Mouse (Mus musculus) neural tube, embryonic 11.5 days (tissue): ENCODE measurements at regions not wholly inside any gene's neighbourhood (a gene's known extent, or its start where the extent isn't known, plus 50 kb on each side); places are given as distances from the start of the nearest gene placed in this dataset. TPM values are rescaled to one million over a fixed set of nuclear protein-coding genes. Genes with fewer than 3 reads are reported as not detected.

Experiments used
- ATAC-seq: fragments of 200-750 bp; cut with Nextera tagmentation; 2 replicates; pipeline ENCODE4 v1.8.0; 2017; ENCODE audit warnings: moderate number of reproducible peaks, mild to moderate bottlenecking, moderate TSS enrichment, moderate library complexity; ENCODE audit not compliant: insufficient read depth, low FRiP score, low TSS enrichment
- DNase-seq: peaks from one replicate; pipeline ENCODE4 v3.0.0-alpha.2; 2015; ENCODE audit warnings: low spot score
- H3K27ac ChIP-seq: fragments of 300-500 bp; sonication (generic); 2 replicates; pipeline ENCODE4 v1.5.1; 2014; ENCODE audit warnings: low read depth, mild to moderate bottlenecking, low read length
- H3K27me3 ChIP-seq: fragments of 300-500 bp; sonication (generic); 2 replicates; pipeline ENCODE4 v1.6.1; 2014; ENCODE audit warnings: mild to moderate bottlenecking, low read length, mixed read lengths; ENCODE audit not compliant: control insufficient read depth, insufficient read depth
- H3K36me3 ChIP-seq: fragments of 300-500 bp; sonication (generic); 2 replicates; pipeline ENCODE4 v1.6.1; 2014; ENCODE audit warnings: mild to moderate bottlenecking, low read length, moderate library complexity, mixed read lengths; ENCODE audit not compliant: control insufficient read depth, insufficient read depth
- H3K4me1 ChIP-seq: fragments of 300-500 bp; sonication (generic); 2 replicates; pipeline ENCODE4 v1.6.1; 2014; ENCODE audit warnings: low read length, mixed read lengths; ENCODE audit not compliant: control insufficient read depth, insufficient read depth
- H3K4me2 ChIP-seq: fragments of 300-500 bp; sonication (generic); 2 replicates; pipeline ENCODE4 v1.6.1; 2014; ENCODE audit warnings: low read depth, mild to moderate bottlenecking, moderate library complexity
- H3K4me3 ChIP-seq: fragments of 300-500 bp; sonication (generic); 2 replicates; pipeline ENCODE4 v1.5.1; 2014; ENCODE audit warnings: low read depth, low read length
- H3K9ac ChIP-seq: fragments of 300-500 bp; sonication (generic); 2 replicates; pipeline ENCODE4 v1.6.1; 2014; ENCODE audit warnings: mild to moderate bottlenecking, low read length
- H3K9me3 ChIP-seq: fragments of 300-500 bp; sonication (generic); 2 replicates; pipeline ENCODE4 v1.6.1; 2016; ENCODE audit warnings: low read length; ENCODE audit not compliant: control insufficient read depth
- WGBS: fragments of 180-500 bp; shearing (Covaris S2); extraction: QIAGEN DNeasy Blood & Tissue Kit; methylation state at CpG from one replicate; pipeline ENCODE4 v1.1.7; 2014; 5-methylcytosine and 5-hydroxymethylcytosine counted together
- microRNA-seq: library from miRNA; unstranded; fragments of <30 nt; microRNA quantifications from one replicate; pipeline ENCODE4, GENCODE M21; 2016

DNA sequence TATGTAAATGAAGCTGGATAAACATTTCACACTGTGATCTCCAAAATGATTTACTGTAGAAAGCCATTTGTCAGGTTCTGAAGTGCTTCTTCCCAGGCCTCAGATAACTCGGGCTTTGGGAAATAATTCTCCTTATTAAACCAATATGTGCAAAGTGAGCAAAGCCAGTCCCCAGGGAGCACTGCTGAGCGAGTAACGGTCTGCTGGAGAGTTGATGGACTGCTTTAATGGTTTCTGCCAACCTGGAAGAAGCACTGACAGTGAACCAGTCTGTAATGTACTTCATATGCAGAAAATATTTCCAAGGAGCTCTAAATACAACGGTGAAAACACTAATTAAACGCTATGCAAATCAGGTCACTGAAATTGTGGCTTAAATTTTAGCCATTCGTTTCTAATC lies 118.1 kb upstream of the Sema3a start:
- no peak overlapping the region for H3K9ac ChIP-seq
- H3K9me3 ChIP-seq = no peaks in the 10 kb centered on the region
- no peak overlapping the region for H3K4me2 ChIP-seq
- H3K27me3 ChIP-seq = no peaks in the 10 kb centered on the region
- no peak for ATAC-seq
- no peaks in the 10 kb centered on the region for H3K4me1 ChIP-seq
- no peaks in the 10 kb centered on the region for H3K36me3 ChIP-seq
- peak; percentile 32 for DNase-seq
- no peak overlapping the region for H3K27ac ChIP-seq
- WGBS = 48% methylated on average over 6 of the region's 6 CpGs
- no peak overlapping the region for H3K4me3 ChIP-seq

DNA sequence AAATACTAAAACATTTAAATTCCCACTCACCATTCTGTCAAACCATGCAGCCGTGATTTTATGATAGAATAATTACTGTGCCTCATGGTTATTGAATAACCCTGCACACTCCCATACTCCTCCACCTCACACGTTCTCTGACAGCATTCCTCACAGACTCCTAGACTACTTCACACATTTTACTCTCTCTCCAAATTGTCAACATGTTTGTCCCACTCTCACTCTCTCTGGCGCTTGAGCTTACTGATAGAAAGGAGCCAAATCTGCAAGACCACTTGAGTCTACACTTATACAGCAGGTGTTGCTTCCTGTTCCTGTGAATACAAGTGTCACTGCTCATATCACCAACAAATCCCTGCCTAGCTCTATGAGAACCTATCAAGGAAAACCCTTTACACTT lies 102.9 kb upstream of the Sema3a start:
- H3K36me3 ChIP-seq = no peaks in the 10 kb centered on the region
- H3K9ac ChIP-seq = no peak overlapping the region
- no peaks in the 10 kb centered on the region for H3K4me1 ChIP-seq
- WGBS = 75% methylated on average over 3 of the region's 3 CpGs
- no peaks in the 10 kb centered on the region for H3K27me3 ChIP-seq
- ATAC-seq = no peak
- no peak overlapping the region for H3K27ac ChIP-seq
- no peak for DNase-seq
- H3K9me3 ChIP-seq = no peaks in the 10 kb centered on the region
- no peak overlapping the region for H3K4me2 ChIP-seq
- H3K4me3 ChIP-seq = no peak overlapping the region

DNA sequence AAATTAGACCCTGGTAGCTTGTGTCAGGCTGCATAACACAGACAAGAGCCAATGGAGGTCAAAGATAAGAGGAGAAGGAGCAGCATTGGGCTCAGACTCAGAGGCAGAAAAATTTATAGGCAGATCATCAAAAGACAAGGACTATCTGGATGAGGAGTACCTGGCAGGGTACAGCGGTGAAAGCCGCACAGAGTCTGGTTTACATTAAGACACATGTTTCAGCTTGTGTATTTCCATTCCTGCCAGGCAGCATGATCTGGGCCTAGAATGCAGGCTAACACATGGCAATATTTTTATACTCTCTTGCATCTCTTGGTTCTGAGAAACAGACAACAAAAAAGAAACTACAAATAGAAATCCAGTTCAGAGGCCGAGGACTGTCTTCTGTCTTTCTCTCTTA lies 91.9 kb upstream of the Sema3a start:
- H3K4me2 ChIP-seq = no peak overlapping the region
- H3K4me3 ChIP-seq = no peak overlapping the region
- no peak overlapping the region for H3K27ac ChIP-seq
- H3K27me3 ChIP-seq = no peaks in the 10 kb centered on the region
- 85% methylated on average over 3 of the region's 3 CpGs for WGBS
- no peaks in the 10 kb centered on the region for H3K4me1 ChIP-seq
- H3K9me3 ChIP-seq = no peaks in the 10 kb centered on the region
- no peak for ATAC-seq
- H3K9ac ChIP-seq = no peak overlapping the region
- H3K36me3 ChIP-seq = no peaks in the 10 kb centered on the region
- DNase-seq = no peak

DNA sequence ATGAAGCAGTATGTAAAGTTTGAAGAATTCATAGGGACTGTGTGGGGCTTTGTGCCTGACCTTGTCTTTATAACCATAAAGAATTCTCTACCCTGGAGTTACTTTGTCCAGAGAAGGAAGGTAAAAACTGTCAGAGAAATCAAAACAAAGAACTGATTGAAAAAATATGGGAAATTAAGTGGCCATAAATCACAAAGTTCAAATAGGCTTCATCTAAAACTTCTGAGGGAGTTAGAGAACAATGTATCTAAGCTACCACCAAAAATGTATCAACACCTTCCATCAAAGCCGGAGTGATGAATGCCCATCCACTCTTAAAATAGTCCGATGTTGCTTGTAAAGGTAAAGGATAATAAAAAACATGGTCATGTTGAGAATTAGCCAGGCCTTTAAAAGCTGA lies 89.1 kb upstream of the Sema3a start:
- DNase-seq = no peak
- WGBS = 51% methylated on average over 2 of the region's 2 CpGs

DNA sequence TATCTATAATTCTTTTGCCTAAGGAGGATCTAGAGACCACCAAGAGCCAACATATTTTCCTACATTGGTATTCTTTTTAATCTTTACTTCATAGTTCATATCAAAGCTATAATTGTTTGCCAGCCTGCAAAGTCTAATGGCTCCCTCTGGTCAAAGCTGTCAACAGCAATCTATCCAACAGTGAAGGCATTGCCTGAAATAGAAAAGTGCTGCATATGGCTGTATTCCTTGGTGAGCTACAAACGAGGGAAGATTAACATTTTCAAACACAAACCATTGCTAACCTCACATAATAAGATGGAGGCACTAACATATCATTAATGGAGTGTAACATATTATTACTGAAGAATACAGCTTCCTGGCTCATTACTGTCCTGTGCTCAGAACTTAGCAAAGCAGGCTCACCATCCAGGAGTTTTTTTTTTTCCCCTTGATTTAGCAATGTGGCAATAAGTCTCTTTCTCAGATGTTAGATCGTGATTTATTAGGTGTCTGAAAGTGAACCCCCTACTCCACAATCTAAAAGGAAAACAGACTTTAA lies 66.3 kb upstream of the Sema3a start:
- 63% methylated on average over 2 of the region's 2 CpGs for WGBS
- Histone ChIP-seq H3K9me3 (no peaks in the 10 kb centered on the region), H3K4me1 (no peaks in the 10 kb centered on the region), H3K27me3 (no peaks in the 10 kb centered on the region), H3K27ac (no peak overlapping the region), H3K36me3 (no peaks in the 10 kb centered on the region), H3K4me3 (no peak overlapping the region), H3K4me2 (no peak overlapping the region), H3K9ac (no peak overlapping the region)
- ATAC-seq (no peak), DNase-seq (no peak)

More for the DNA sequence above, 89.1 kb upstream of the Sema3a start:
- H3K36me3 ChIP-seq = no peaks in the 10 kb centered on the region
- no peaks in the 10 kb centered on the region for H3K27me3 ChIP-seq
- no peak for ATAC-seq
- H3K4me3 ChIP-seq = no peak overlapping the region
- no peak overlapping the region for H3K9ac ChIP-seq
- H3K27ac ChIP-seq = no peak overlapping the region
- no peak overlapping the region for H3K4me2 ChIP-seq
- H3K9me3 ChIP-seq = no peaks in the 10 kb centered on the region
- no peaks in the 10 kb centered on the region for H3K4me1 ChIP-seq

DNA sequence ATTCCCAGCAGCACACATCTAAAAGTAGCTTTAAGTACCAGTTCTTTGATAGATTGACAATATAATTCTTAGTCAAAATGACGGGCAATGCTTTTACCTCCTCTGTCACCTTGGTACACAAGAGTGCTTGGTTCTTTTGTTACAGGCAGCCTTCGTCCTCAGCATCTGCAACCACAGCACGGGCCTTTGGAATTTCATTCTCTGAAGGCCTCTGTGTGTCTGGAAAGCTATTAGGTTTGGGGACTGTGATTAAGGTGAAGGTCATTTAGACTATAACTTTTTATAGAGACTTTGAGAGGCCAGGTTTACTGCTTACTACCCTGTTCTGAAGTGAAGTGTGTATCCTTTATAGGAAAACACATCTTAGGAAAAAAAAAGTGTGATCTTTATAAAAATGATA lies 58.3 kb upstream of the Sema3a start:
- WGBS = 34% methylated on average over 3 of the region's 3 CpGs
- ATAC-seq (no peak), DNase-seq (no peak)
- Histone ChIP-seq H3K27ac (no peak overlapping the region), H3K4me2 (no peak overlapping the region), H3K9me3 (no peaks in the 10 kb centered on the region), H3K4me3 (no peak overlapping the region), H3K4me1 (no peaks in the 10 kb centered on the region), H3K27me3 (no peaks in the 10 kb centered on the region), H3K9ac (no peak overlapping the region), H3K36me3 (no peaks in the 10 kb centered on the region)

Small RNA genes in the stretch of these regions (microRNA-seq; reads per million reads assigned to microRNA genes)
- gene Gm23243 = not detected
